Mouse (Mus musculus) A20 (cell line): Measurements from ENCODE around the gene Sdk2.

Experiments
- DNase-seq: peaks from one replicate; pipeline ENCODE4 v3.0.0-alpha.2; 2011; ENCODE audit warnings: low read depth, low spot score

Sdk2 gene

DNA sequence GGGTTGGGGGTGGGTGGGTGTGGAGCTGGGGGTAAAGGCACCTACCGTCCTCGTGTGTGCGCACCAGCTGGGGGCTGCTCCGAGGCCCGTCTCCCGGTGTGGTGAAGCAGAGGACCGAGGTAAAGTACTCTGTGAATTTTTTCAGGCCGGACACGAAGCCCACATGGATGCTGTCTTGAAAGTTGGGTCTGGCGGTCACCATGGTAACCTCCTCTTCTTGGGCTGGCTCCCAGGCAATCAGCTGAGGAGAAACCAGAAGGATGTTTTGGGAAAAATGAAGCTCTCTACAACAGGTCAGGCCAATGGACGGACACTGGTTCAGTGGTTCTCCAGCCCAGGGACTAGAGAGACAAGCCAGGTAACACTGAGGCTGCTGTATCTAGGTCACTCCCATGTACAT lies 224.0 kb downstream of the Sdk2 start:
- DNase-seq, result no peak

DNA sequence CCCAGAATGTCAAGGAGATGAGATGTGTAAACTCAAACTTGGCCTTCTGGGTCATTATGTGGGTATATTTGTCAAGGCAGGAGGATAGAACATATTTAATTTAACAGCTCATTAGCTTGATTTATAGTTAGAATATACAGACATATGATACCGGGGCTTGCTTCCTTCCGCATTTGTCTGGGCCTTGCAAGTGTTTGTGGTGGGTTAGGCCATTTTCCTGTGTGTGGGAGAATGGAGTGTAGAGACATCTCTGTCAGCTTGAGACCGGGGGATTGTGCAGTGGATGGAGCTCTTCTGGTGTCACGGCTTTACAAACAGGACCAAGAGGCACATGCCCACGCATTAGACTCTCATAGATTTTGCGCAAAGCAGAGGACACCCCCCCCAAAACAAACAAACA lies 235.2 kb downstream of the Sdk2 start:
- no peak for DNase-seq

DNA sequence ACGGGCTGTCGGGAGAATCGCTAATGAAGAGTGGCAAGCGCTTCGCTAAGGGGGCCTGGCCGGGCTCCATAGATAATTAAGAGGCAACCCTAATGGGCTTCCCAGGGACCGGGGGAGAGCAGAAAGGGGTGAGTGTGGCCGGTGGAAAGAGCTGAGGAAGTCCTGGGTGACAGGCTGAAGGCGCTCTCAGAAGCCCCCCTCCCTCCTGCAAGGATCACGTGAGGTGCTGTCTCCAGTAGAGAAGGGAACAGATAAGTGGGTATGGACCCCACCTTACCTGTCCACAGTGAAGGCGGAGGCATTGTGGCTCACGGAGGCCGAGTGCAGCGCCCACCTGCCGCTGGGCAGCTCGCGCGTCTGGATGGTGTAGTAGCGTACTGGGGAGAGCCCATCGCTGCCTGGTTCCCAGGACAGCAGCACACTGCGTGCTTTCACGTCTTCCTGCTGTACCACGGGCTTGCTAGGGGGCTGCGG lies 238.7 kb downstream of the Sdk2 start:
- DNase-seq, result no peak

DNA sequence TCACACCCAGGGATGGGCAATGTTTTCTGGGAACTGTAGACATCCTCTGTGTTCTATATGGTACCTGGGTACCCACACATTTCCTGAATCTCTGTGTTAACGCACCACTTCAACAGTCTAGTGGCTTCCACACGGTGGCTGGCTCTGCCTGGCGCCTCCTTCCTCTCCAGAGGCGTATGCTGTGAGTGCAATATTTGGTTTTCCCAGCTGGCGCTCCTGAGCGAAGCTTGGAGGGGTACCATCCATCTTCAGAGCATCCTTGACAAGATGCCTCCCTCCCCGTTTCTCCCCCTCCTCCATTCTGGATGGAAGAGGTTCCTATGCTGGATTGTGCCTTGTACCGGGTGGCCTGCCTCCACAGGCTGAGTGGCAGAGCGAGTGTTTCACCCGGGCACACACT lies 246.8 kb downstream of the Sdk2 start:
- no peak for DNase-seq

DNA sequence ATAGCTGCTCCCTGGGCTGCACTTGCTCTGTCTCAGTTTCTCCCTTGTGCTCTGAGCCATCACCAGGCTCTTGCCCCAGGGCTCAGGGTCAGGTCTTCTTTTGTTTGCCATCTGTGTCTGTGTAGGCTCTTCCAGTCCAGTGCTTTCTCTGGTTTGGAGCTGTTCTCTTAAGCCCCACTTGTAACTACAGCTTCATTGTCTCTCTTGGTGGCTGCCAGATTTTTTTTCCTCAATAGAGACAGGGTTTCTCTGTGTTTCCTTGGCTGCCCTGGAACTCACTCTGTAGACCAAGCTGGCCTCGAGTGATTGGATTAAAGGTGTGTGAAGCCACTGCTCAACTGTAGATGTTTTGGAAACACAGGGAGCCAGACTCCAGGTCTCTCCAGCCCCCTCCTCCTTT lies 247.8 kb downstream of the Sdk2 start:
- no peak for DNase-seq

DNA sequence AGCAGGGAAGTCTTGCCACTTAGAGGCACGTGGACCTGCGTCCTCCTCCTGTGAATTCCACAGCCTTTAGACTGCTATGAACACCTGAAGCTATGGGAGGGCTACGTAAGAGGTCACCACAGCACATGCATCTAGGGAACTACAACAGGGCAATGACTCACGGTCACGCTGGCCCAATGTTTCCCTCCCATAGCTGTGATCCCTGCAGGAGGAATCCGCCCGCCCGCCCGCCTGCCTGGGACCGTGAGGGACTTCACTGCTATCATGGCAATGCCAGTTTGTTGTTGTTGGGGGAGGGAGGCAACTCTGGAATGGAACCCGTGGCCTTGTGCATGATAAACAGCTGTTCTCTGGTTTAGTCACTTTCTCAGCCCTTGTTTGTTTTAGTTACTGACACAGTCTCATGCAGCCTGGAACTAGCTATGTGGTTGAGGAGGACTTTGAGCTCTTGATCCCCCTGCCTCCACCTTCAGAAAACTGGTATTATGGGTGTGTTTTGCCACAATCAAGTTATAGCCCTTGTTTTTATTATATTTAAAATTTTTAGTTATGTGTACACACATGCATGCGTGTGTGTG lies 249.8 kb downstream of the Sdk2 start:
- DNase-seq, result no peak

DNA sequence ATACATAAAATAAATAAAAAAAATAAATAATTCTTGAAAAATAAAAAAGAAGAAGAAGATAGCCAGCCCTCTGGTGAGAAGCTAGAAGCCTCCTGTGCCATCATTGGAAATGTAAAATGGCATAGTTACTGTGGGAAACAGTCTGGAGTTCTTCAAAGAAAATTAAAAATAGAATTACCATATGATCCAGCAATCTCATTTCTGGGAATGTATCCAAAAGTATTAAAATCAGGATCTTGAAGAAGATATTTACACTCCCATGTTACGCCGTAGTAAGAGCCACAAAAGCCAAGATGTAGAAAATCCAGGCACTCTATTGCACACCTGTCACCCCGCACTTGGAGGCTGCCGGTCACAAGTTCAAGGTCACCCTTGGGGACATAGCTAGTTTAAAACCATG lies 250.4 kb downstream of the Sdk2 start:
- DNase-seq, result no peak

DNA sequence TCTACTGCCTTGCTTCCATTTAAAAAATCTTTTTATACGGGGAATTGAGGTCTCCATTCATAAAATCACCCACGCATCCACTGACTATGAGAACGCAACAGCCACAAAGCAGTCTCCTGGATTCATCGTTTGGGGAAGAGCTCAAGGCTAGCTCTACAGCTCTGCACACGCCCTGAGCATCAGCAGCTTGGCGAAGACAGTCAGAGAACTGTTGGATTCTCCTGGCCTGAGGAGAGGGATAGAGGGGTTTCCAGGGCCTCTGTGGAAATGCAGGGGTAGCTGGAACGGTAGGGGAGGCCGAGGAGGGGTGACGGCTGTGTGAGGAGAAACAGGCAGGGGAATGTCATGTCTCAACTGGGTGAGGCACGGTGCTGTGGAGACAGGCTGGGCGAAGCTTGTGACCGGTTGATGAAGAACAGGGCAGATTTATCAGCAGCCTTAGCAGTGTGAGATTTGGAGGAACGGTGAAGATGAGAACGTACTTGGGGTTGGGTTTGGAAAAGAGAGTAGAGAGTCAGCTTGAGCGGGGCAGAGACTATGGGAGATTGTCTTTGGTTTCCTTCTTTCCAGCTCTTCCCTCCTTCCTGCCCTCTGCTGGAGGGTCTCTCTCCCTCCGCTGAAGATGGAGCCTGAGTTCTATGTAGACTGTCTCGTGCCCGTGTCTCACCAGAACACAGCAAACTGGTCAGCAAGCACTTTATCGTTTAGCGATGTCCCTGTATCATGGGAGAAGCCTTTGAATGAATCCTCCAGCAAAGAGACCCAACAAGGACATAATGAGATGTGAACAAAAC lies 255.1 kb downstream of the Sdk2 start:
- no peak for DNase-seq

DNA sequence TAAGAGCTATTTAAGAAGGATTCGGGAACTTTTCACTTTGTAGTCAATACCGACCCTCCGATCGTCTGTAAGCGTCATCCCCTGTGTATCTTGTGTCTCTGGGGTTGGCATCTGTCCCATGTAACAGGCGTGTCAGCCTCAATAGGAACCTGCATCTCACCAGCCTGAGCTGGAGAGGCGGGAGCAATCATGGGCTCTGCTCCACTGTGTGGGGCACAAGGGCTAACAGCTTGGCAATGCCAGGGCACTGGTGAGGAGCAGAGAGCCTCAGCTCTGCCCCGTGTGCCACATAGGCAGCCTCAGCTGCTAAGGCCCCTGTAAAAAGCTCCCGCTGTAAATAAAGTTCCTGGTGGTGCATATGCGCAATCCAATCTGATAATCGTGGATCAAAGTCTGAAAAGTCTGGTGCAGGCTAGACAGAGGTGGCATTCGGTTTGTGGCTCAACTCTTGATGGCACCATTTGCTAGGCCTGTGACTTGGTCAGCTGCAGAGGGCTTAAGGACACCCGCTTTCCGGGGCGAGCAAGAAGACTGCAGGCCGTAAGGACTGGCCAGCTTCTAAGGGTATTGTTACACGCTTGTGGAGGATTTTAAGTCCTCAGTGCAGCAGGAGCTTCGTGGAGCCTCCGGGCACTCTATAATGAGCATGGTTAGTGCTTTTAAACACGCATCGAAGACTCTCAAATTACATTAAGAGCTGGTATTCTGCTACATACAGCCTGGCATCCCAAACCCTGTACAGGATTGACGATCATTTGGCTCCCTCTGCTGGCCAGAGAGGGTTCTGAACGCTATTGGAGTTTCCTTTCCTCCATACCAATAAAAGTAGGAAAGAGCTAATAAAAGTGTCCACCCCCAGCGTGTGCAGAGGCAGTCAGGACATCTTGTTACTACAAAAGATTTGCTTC lies 256.0 kb downstream of the Sdk2 start:
- peak; percentile 64 for DNase-seq

DNA sequence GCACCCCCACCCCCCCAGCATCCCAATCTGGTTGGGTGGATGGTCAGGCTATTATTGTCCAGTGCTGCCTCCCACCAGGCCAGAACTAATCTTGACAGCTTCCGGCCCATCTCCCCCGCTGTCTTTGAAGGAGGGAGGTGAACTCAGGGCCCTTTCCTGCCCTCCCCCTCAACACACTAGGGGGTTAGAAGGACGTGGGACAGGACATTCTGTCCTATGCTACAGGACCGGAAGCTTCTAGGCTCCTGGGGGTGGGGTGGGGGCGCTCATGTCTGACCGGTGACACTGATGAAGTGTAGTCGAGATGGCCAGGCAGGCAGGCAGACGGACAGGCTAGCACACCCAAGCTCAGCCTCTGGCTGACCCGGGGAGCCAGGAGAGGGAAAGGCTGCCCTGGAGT lies 259.8 kb downstream of the Sdk2 start:
- DNase-seq, result no peak

DNA sequence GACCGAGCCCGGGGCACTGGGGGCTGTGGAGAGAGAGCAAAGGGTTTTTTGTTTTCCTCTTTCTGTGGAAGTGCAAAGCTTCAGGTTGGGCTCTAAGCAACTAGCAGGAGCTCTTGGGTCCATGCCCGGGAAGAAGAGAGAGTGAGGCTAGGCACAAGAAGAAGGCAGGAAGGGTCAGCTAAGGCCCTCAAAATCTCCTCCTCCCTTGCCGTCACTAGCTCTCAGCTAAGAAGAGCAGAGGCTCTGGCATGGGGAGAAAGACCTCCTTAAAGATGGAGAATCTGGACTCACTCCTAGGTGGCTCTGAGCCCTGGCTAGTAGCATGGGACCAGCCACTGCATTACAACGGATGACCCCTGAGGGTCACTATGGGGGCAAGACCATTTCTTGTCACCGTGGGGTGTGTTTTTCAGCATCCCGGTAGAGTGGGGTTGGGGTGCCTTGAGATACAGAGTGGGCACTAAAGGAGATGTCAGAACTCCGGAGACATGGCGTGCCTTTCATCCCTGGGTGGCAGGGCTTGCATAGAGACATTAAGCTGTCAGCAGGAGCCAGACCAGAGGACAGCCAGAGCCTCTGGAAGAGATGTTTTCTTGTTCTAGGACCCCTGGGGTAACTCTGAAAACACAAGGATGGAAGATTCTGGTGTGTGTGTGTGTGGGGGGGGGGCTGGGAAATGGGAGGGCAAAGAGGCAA lies 260.3 kb downstream of the Sdk2 start:
- no peak for DNase-seq

DNA sequence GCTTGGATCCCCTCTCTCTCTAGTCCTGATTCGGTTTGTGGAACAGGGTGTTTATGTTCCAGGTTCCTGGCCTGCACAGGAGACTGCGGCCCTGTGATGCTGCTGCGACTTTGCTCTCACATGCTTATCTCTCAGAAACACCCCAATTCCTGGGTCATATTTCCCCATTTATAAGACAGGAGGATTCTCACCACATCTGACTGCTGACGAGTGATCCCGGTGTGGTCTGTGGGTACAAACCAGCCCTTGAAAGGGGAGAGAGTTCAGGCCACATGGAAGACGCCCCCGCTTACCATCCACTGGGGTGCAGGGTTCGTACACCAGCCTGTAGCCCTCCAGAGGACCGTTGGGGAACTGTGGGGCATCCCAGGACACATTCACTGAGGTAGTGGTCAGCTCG lies 260.9 kb downstream of the Sdk2 start:
- DNase-seq, result no peak

DNA sequence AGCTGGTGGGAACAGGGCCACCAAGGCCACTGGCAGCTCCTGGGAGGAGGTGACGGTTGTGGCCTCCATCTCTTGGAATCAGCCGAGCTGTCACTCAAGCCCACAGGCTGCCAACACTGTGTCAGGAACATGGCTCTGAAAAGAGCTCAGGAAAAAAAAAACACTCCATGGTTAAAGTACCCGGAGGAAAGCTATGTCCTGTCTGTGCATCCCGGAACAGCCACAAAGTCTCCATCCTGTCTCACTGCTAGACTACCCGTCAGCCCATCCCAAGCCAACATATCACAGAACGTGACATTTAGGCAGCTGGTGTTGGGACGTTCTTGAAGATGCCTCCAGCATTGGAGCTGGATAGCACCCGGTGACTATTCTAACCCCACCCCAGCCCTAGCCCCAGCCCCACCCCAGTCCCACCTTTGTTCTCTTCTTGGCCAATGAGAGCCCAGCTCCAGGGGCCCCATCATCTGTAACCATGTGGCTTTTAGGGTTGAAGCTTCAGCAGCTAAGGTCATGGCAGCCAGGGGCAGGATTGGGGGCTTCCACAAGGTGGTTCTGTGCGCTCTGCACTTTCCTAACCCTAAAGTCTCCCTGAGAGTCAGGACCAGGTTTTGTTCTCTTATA lies 263.4 kb downstream of the Sdk2 start:
- DNase-seq, result peak; percentile 39

DNA sequence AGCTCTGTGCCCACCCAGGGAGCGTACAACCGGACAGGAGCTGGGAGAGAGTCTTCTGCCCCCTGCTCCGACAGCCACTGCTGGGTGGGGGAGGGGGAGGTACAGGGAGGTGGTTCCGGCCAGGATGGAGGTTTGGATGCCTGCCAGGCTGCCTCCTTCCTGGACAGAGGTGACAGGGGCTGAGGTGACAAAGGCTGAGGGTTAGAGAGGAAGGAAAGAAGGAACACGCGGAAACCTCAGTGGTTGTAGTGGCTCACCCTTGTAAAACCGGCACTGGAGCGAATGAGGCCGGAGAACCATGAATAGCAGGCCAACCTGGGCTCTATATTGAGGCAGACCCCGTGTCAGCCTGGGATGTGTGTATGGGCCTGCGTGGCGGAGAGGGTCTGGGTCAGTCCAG lies 264.4 kb downstream of the Sdk2 start:
- DNase-seq, result no peak

DNA sequence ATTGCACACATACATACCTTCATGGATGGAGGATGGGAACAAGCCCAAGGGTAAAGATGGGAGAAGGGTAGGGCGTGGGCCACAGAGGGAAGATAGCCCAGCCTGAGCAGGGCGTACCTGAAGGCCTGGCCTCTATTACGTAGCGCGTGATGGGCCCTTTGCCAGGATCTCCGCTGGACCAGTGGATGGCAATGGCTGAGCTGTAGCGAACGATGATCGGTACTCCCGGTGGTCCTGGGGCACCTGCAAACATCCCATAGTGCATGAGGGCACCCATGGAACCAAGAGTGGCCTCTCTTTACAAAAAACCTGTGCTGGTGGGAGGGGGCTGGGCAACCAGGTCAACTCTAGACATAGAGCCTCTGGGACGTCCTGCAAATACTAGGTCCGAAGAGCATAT lies 266.8 kb downstream of the Sdk2 start:
- no peak for DNase-seq

DNA sequence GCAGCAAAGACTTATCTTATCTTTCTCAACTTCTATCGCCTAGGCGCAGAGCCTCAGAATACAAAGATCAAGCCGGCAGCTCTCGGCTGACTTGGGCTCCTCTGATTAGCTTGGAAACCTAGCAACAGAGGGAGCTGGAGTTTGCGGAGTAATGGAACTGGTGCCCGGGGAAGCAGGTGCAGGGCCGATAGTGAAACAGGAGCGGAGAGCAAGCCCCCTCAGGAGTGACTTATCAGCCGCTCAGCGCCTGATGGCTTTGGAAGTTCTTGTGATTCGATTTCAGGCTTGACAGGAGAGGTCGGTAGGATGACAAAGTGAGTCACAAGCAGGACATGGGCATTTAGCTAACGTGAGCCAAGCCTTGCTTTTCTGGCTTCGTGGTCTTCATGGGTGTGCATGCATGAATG lies 267.8 kb downstream of the Sdk2 start:
- DNase-seq, result no peak

DNA sequence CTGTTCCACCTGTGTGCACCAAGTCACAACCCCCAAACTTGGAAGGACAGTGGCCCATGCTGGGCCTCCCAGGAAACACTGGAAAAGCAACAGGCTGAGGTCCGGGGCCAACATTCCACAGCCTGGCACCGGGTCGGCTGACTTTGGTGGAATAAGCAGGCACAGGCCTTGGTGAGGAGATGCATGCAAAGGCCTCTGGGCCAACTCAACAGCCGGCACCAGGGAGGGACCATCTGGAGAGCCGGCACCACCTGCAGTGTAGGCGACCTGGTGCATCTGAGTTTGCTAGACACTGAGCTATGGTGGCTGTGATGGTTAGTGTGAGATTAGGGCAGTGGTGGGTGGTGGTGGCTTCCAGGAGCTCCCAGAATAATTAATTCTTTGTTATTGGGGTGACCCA lies 268.8 kb downstream of the Sdk2 start:
- DNase-seq, result no peak

DNA sequence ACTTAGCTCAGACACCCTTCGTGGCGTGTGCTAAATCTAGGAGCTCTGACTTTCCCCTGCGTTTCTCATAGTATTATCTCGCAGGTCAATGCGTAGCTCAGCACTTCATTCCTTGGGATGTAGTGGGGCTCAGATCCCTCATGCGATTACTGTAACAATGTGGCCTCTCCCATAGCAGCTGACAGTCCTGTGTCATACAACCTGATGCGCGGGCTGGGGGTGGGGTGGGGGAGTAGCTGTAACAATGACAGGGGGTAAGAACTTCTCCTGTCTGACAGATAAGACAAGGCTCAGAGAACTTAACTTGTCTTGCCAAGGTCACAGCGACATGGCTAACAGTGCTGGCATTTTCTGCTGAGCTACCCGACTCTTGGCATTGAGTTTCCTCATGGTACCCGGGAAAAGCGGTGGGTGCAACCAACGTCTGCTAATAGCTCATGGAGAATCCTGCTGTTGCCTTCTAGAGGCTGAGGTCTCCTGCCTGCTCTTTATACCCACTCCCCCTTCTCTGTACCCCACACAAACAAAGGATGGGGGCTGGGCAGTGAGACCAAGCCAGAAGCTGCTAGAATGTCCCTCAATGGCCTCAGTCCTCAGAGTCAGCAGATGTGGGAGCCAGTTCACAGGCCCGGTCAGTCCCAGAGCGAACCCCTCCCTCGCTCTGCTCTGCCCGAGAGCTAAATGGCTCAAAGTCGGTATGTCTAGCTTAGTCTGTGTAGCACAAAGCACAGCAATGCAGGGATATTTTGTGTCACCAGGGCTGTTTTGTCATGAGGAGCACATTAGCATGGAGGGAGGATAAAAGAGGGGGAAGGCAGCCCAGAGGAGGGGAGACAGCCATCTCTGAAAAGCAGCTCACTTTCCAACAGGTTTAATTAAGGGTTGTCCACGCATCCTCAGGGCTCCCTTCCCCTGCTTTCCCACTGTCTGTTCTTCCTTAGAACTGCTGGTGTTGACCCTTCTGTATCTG lies 269.5 kb downstream of the Sdk2 start:
- no peak for DNase-seq

DNA sequence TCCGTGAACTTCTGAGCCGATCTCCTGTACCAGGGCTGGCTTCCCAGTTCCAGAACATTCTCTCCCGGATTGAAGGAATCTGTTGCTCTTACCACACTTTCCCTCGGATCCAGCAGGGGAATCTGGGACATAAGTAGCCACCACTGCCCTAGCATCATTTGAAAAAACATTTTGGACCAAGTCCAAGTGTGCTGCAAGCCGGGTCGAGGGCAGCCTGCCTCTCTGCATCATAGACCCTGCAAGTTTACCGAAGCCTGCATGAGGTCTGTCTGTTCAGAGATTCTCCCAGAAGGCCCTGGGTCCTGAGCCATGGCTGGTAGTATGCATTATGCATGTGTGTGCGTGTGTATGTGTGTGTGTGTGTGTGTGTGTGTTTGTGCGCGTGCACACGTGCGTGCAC lies 271.0 kb downstream of the Sdk2 start:
- no peak for DNase-seq
